Mouse (Mus musculus): Measurements from ENCODE around the gene Olfr286. TPM values are rescaled to one million over a fixed set of nuclear protein-coding genes. Genes with fewer than 3 reads are reported as not detected.

Gene Olfr286
- not detected for total RNA-seq (2022)

GRCm38 (mm10) chr15:98234350-98234749, at the start of gene Olfr286:
TSS of gene Olfr286 (minus strand) at chr15:98234450.
- no peak for DNase-seq (ENCODE audit: low spot score in 2 of 2)

- no peak for DNase-seq (ENCODE audit: low spot score in 2 of 2)
These were observed 23.5 kb upstream of the Olfr286 start for GRCm38 (mm10) chr15:98257776-98258175.

GRCm38 (mm10) chr15:98257193-98257592, 22.9 kb upstream of the Olfr286 start, which contains the start of gene H1fnt:
TSS of gene H1fnt (minus strand) at chr15:98257293.
- DNase-seq (ENCODE audit: low spot score in 2 of 2), result no peak

- DNase-seq (ENCODE audit: low spot score in 2 of 2), result no peak
These were observed 22.0 kb upstream of the Olfr286 start for GRCm38 (mm10) chr15:98256271-98256670.

- DNase-seq (ENCODE audit: low spot score in 2 of 2), result no peak
These were observed 1.2 kb upstream of the Olfr286 start for GRCm38 (mm10) chr15:98235442-98235841.

GRCm38 (mm10) chr15:98226096-98226495, 8.2 kb downstream of the Olfr286 start:
- DNase-seq (ENCODE audit: low spot score in 2 of 2), result no peak

- no peak for DNase-seq (ENCODE audit: low spot score in 2 of 2)
These were observed 8.6 kb downstream of the Olfr286 start for GRCm38 (mm10) chr15:98225610-98226009.

- DNase-seq (ENCODE audit: low spot score in 2 of 2), result no peak
These were observed 11.9 kb downstream of the Olfr286 start for GRCm38 (mm10) chr15:98222377-98222776.

GRCm38 (mm10) chr15:98220877-98221276, 13.4 kb downstream of the Olfr286 start, which contains the start of the genes Gm44579 and Olfr287:
TSS of gene Gm44579 (minus strand) at chr15:98220977.
TSS of gene Olfr287 (minus strand) at chr15:98221056.
- DNase-seq (ENCODE audit: low spot score in 2 of 2), result peak; percentile 8 to 21

- no peak for DNase-seq (ENCODE audit: low spot score in 2 of 2)
These were observed 20.1 kb downstream of the Olfr286 start for GRCm38 (mm10) chr15:98214130-98214529.

- DNase-seq (ENCODE audit: low spot score in 2 of 2), result no peak
These were observed 20.8 kb downstream of the Olfr286 start for GRCm38 (mm10) chr15:98213336-98213870.

- DNase-seq (ENCODE audit: low spot score in 2 of 2), result no peak
These were observed 24.6 kb downstream of the Olfr286 start for GRCm38 (mm10) chr15:98209676-98210075.

GRCm38 (mm10) chr15:98195442-98195841, 38.8 kb downstream of the Olfr286 start, which contains the start of gene Olfr288:
TSS of gene Olfr288 (minus strand) at chr15:98195542.
- DNase-seq (ENCODE audit: low spot score in 2 of 2), result no peak

GRCm38 (mm10) chr15:98184456-98184855, 49.8 kb downstream of the Olfr286 start:
- no peak for DNase-seq (ENCODE audit: low spot score in 2 of 2)

GRCm38 (mm10) chr15:98181856-98182570, 52.2 kb downstream of the Olfr286 start:
- no peak for DNase-seq (ENCODE audit: low spot score in 2 of 2)

GRCm38 (mm10) chr15:98181132-98181711, 53.0 kb downstream of the Olfr286 start:
- peak; percentile 90 to 94 for DNase-seq (ENCODE audit: low spot score in 2 of 2)

- no peak for DNase-seq (ENCODE audit: low spot score in 2 of 2)
These were observed 53.6 kb downstream of the Olfr286 start for GRCm38 (mm10) chr15:98180567-98181131.

- no peak for DNase-seq (ENCODE audit: low spot score in 2 of 2)
These were observed 56.9 kb downstream of the Olfr286 start for GRCm38 (mm10) chr15:98177320-98177719.
